Mouse (Mus musculus) myocyte (in vitro differentiated cells): ENCODE measurements at regions not wholly inside any gene's neighbourhood (a gene's known extent, or its start where the extent isn't known, plus 50 kb on each side); places are given as distances from the start of the nearest gene placed in this dataset.

Experiments used
- H3K27me3 ChIP-seq: one replicate; pipeline ENCODE4 v1.6.1; 2011; ENCODE audit not compliant: control insufficient read depth, insufficient read depth, insufficient read length
- H3K36me3 ChIP-seq: one replicate; pipeline ENCODE4 v1.6.1; 2011; ENCODE audit not compliant: control insufficient read depth, insufficient read depth
- H3K4me2 ChIP-seq: one replicate; pipeline ENCODE4 v1.6.1; 2011; ENCODE audit warnings: low read depth, control low read depth
- H3K4me3 ChIP-seq: one replicate; pipeline ENCODE4 v1.5.1; 2011; ENCODE audit warnings: mild to moderate bottlenecking, control low read depth, moderate library complexity
- H3K79me2 ChIP-seq: one replicate; pipeline ENCODE4 v1.6.1; 2011; ENCODE audit not compliant: control insufficient read depth, insufficient read depth
- H3ac ChIP-seq: one replicate; pipeline ENCODE4 v1.6.1; 2011; ENCODE audit not compliant: control insufficient read depth, insufficient read length
- CEBPB ChIP-seq: IDR thresholded peaks from 2 replicates; pipeline ENCODE4 v1.6.1; 2011; ENCODE audit warnings: mild to moderate bottlenecking, moderate library complexity; ENCODE audit not compliant: poor library complexity, insufficient read depth, severe bottlenecking
- E2F4 ChIP-seq: IDR thresholded peaks from one replicate; pipeline ENCODE4 v1.6.1; 2011; ENCODE audit warnings: mild to moderate bottlenecking, control low read depth, moderate library complexity; ENCODE audit not compliant: insufficient read depth
- MAX ChIP-seq: IDR thresholded peaks from one replicate; pipeline ENCODE4 v1.6.1; 2011; ENCODE audit warnings: low read depth, mild to moderate bottlenecking, control low read depth
- MYOD1 ChIP-seq, 3 experiments: IDR thresholded peaks; one replicate each; pipeline ENCODE4 v1.6.1; 2011; ENCODE audit warnings: control low read depth in 2 of 3, low read depth in 2 of 3, mild to moderate bottlenecking in 2 of 3, moderate library complexity in 1 of 3; ENCODE audit not compliant: insufficient read length in 2 of 3, control insufficient read depth in 1 of 3
- MYOG ChIP-seq, 3 experiments: IDR thresholded peaks; one replicate each; pipeline ENCODE4 v1.6.1; 2011; ENCODE audit warnings: control low read depth in 2 of 3, low read depth in 2 of 3, mild to moderate bottlenecking in 2 of 3; ENCODE audit not compliant: insufficient read length in 2 of 3, control insufficient read depth in 1 of 3, insufficient read depth in 1 of 3
- POLR2A ChIP-seq: IDR thresholded peaks from one replicate; pipeline ENCODE4 v1.6.1; 2011; ENCODE audit warnings: low read depth, mild to moderate bottlenecking, control low read depth, moderate library complexity; ENCODE audit not compliant: insufficient read length
- POLR2AphosphoS2 ChIP-seq: IDR thresholded peaks from one replicate; pipeline ENCODE4 v1.6.1; 2011; ENCODE audit warnings: low read depth, control low read depth; ENCODE audit not compliant: insufficient read length
- REST ChIP-seq: IDR thresholded peaks from one replicate; pipeline ENCODE4 v1.6.1; 2011; ENCODE audit warnings: mild to moderate bottlenecking, control low read depth, moderate library complexity; ENCODE audit not compliant: insufficient read depth, insufficient read length
- SRF ChIP-seq: IDR thresholded peaks from one replicate; pipeline ENCODE4 v1.6.1; 2011; ENCODE audit warnings: low read depth; ENCODE audit not compliant: control insufficient read depth, insufficient read length
- TCF12 ChIP-seq: IDR thresholded peaks from one replicate; pipeline ENCODE4 v1.6.1; 2011; ENCODE audit warnings: mild to moderate bottlenecking, control low read depth; ENCODE audit not compliant: poor library complexity, insufficient read depth, severe bottlenecking
- TCF3 ChIP-seq: IDR thresholded peaks from one replicate; pipeline ENCODE4 v1.6.1; 2011; ENCODE audit warnings: low read depth, control low read depth; ENCODE audit not compliant: insufficient read length
- USF1 ChIP-seq: IDR thresholded peaks from one replicate; pipeline ENCODE4 v1.6.1; 2011; ENCODE audit warnings: low read depth, mild to moderate bottlenecking, control low read depth, moderate library complexity

GRCm38 (mm10) chr17:61303611-61304010, 1577.5 kb downstream of the Efna5 start:
- TF ChIP-seq USF1 (no peak), E2F4 (no peak), CEBPB (no peak), POLR2A (no peak), SRF (no peak), MYOG (IDR thresholded peaks at IDR 0.05; ENCODE audit: control insufficient read depth in 1 of 3, insufficient read depth in 1 of 3, insufficient read length in 2 of 3, low read depth in 2 of 3) (no peak), MYOD1 (IDR thresholded peaks at IDR 0.05; ENCODE audit: control insufficient read depth in 1 of 3, insufficient read length in 2 of 3, low read depth in 2 of 3) (no peak), POLR2AphosphoS2 (no peak), TCF3 (no peak), MAX (no peak), REST (no peak), TCF12 (no peak)
- no peak overlapping the region for H3K4me2 ChIP-seq
- H3K36me3 ChIP-seq: no peaks in the 10 kb centered on the region
- H3K27me3 ChIP-seq: no peaks in the 10 kb centered on the region
- H3K4me3 ChIP-seq: no peak overlapping the region
- no peak overlapping the region for H3ac ChIP-seq
- H3K79me2 ChIP-seq: no peaks in the 10 kb centered on the region

- Histone ChIP-seq H3ac (no peak overlapping the region), H3K4me3 (no peak overlapping the region), H3K27me3 (no peaks in the 10 kb centered on the region), H3K36me3 (no peaks in the 10 kb centered on the region), H3K79me2 (no peaks in the 10 kb centered on the region), H3K4me2 (no peak overlapping the region)
- TF ChIP-seq MAX: no peak
- TF ChIP-seq USF1: no peak
- TF ChIP-seq POLR2AphosphoS2: no peak
- TF ChIP-seq MYOG (IDR thresholded peaks at IDR 0.05; ENCODE audit: control insufficient read depth in 1 of 3, insufficient read depth in 1 of 3, insufficient read length in 2 of 3, low read depth in 2 of 3): no peak
- no peak for TF ChIP-seq TCF3
- TF ChIP-seq MYOD1 (IDR thresholded peaks at IDR 0.05; ENCODE audit: control insufficient read depth in 1 of 3, insufficient read length in 2 of 3, low read depth in 2 of 3): no peak
- no peak for TF ChIP-seq E2F4
Observed at GRCm38 (mm10) chr17:61301984-61302383, 1579.1 kb downstream of the Efna5 start.

- H3K79me2 ChIP-seq: no peaks in the 10 kb centered on the region
- no peak overlapping the region for H3K4me2 ChIP-seq
- no peak overlapping the region for H3ac ChIP-seq
- H3K27me3 ChIP-seq: no peaks in the 10 kb centered on the region
- no peaks in the 10 kb centered on the region for H3K36me3 ChIP-seq
- TF ChIP-seq TCF12: no peak
- TF ChIP-seq MYOD1 (IDR thresholded peaks at IDR 0.05; ENCODE audit: control insufficient read depth in 1 of 3, insufficient read length in 2 of 3, low read depth in 2 of 3): no peak
- no peak for TF ChIP-seq USF1
- TF ChIP-seq CEBPB: no peak
- TF ChIP-seq MYOG (IDR thresholded peaks at IDR 0.05; ENCODE audit: control insufficient read depth in 1 of 3, insufficient read depth in 1 of 3, insufficient read length in 2 of 3, low read depth in 2 of 3): no peak
- TF ChIP-seq E2F4: no peak
- TF ChIP-seq POLR2A: no peak
- no peak for TF ChIP-seq MAX
- TF ChIP-seq POLR2AphosphoS2: no peak
- no peak for TF ChIP-seq SRF
- TF ChIP-seq REST: no peak
- TF ChIP-seq TCF3: no peak
- no peak overlapping the region for H3K4me3 ChIP-seq
Observed at GRCm38 (mm10) chr17:61301171-61301570, 1579.9 kb downstream of the Efna5 start.

- no peaks in the 10 kb centered on the region for H3K27me3 ChIP-seq
Observed at GRCm38 (mm10) chr17:61291129-61291528, 1590.0 kb downstream of the Efna5 start.

GRCm38 (mm10) chr17:61288590-61288989, 1592.5 kb downstream of the Efna5 start:
- TF ChIP-seq E2F4 (no peak), USF1 (no peak), POLR2AphosphoS2 (no peak), TCF3 (no peak), MYOG (IDR thresholded peaks at IDR 0.05; ENCODE audit: control insufficient read depth in 1 of 3, insufficient read depth in 1 of 3, insufficient read length in 2 of 3, low read depth in 2 of 3) (no peak), CEBPB (no peak), MAX (no peak), MYOD1 (IDR thresholded peaks at IDR 0.05; ENCODE audit: control insufficient read depth in 1 of 3, insufficient read length in 2 of 3, low read depth in 2 of 3) (no peak), TCF12 (no peak), SRF (no peak), POLR2A (no peak), REST (no peak)
- Histone ChIP-seq H3ac (no peak overlapping the region), H3K79me2 (no peaks in the 10 kb centered on the region), H3K4me3 (no peak overlapping the region), H3K27me3 (no peaks in the 10 kb centered on the region), H3K4me2 (no peak overlapping the region), H3K36me3 (no peaks in the 10 kb centered on the region)

More at GRCm38 (mm10) chr17:61291129-61291528, 1590.0 kb downstream of the Efna5 start:
- H3K4me3 ChIP-seq: no peak overlapping the region
- H3ac ChIP-seq: no peak overlapping the region
- TF ChIP-seq CEBPB: no peak
- TF ChIP-seq POLR2A: no peak
- no peak for TF ChIP-seq POLR2AphosphoS2
- TF ChIP-seq E2F4: no peak
- no peaks in the 10 kb centered on the region for H3K36me3 ChIP-seq
- H3K79me2 ChIP-seq: no peaks in the 10 kb centered on the region
- no peak overlapping the region for H3K4me2 ChIP-seq
